Mouse (Mus musculus): ENCODE measurements around the gene Exoc3l4.

The Exoc3l4 gene

GRCm38 (mm10) chr12:111416921-111417779 is at the start of gene Exoc3l4:
Gene Exoc3l4, plus strand, starts transcription at chr12:111417017.
- POLR2A ChIA-PET = interaction anchor here (0.6 to 1.4 kb wide), 7 partner anchors 8 to 25 kb away, joined by 3 to 7 read pairs (median 4); partner anchors contain the start of genes Lbhd2 (in 1 of the 4) and Tnfaip2 (in 1 of the 4)
- CTCF ChIA-PET = interaction anchor here (0.6 to 4.1 kb wide), 16 partner anchors 8 to 455 kb away, joined by 3 to 26 read pairs (median 4); no protein-coding TSS in a partner anchor

DNA sequence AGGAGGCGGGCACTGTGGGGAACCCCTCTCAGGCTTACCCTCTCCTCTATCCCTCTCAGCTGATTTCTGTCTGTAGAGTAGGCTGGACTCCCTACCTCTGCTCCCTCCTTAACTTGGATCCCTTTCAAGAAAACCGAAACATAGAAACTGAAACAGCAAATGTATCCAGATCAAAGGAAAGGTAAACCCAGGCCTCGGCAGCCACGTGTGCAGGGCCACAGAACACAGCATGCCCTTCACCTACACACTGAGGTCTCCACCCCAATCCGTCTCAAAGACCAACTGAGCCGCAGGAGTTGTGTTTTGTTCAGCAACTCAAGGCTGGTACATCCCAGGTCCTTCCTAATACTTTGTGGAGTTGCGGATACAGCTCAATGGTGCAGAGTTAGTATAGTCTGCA is 49.8 kb upstream of the Exoc3l4 start:
- ChIA-PET CTCF (interaction anchor here in 2 of 4 experiments (0.8 to 1.3 kb wide), 5 partner anchors 15 to 138 kb away, joined by 3 to 6 read pairs (median 4); no protein-coding TSS in a partner anchor), POLR2A (interaction anchor here in 3 of 4 experiments (0.6 to 2.1 kb wide), 9 partner anchors 8 to 664 kb away, joined by 3 to 13 read pairs (median 4); partner anchors contain the start of genes Eif5 (in 1 of the 3) and Hsp90aa1 (in 1 of the 3))

- CTCF ChIA-PET = interaction anchor here (0.5 to 1.8 kb wide), 24 partner anchors 9 to 247 kb away, joined by 3 to 15 read pairs (median 4); no protein-coding TSS in a partner anchor
Measured at GRCm38 (mm10) chr12:111370249-111370648, 46.6 kb upstream of the Exoc3l4 start.

GRCm38 (mm10) chr12:111371905-111372304 is 44.9 kb upstream of the Exoc3l4 start:
- ChIA-PET POLR2A (interaction anchor here in 2 of 4 experiments (0.8 to 2.1 kb wide), 4 partner anchors 14 to 50 kb away, joined by 3 to 9 read pairs (median 4); no protein-coding TSS in a partner anchor), CTCF (no interaction called here)

More at GRCm38 (mm10) chr12:111370249-111370648, 46.6 kb upstream of the Exoc3l4 start:
- POLR2A ChIA-PET = interaction anchor here in 3 of 4 experiments (0.6 to 3.1 kb wide), 16 partner anchors 8 to 299 kb away, joined by 3 to 11 read pairs (median 4); partner anchors contain the start of genes Eif5 (in 1 of the 3) and Tnfaip2 (in 1 of the 3)

GRCm38 (mm10) chr12:111373411-111373810 is 43.4 kb upstream of the Exoc3l4 start:
- ChIA-PET POLR2A (interaction anchor here in 1 of 4 experiments (1.2 to 2.2 kb wide), 2 partner anchors 9 to 48 kb away, joined by 3 to 7 read pairs; no protein-coding TSS in a partner anchor), CTCF (interaction anchor here in 2 of 4 experiments (0.6 to 1.2 kb wide), 2 partner anchors 28 to 53 kb away, joined by 3 to 5 read pairs; no protein-coding TSS in a partner anchor)

- ChIA-PET POLR2A (interaction anchor here in 3 of 4 experiments (0.6 to 2.2 kb wide), 5 partner anchors 10 to 301 kb away, joined by 3 to 7 read pairs (median 5); no protein-coding TSS in a partner anchor), CTCF (interaction anchor here in 1 of 4 experiments (1.2 to 1.5 kb wide), 2 partner anchors 26 to 27 kb away, joined by 4 to 5 read pairs; no protein-coding TSS in a partner anchor)
Measured at GRCm38 (mm10) chr12:111374727-111375126, 42.1 kb upstream of the Exoc3l4 start.

DNA sequence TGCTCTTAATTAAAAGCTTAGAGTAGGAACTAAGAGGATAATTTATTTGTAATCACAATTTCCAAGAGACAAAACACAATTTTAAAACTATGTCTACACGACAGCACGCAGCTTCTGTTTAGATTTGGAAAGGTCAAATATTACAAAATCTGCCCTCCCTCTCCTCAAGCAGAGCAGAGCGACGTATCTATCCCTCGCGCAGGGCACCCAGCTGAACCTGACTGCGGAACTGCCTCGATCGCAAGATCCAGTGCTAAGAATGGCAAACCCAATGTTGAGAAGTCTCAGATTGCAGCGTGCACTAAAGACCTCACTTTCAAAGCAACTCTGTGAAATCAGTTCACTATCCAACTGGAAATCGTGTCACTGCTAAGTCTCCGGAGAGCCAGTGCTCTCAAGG is 41.3 kb upstream of the Exoc3l4 start:
- POLR2A ChIA-PET = interaction anchor here in 2 of 4 experiments (0.6 to 3.8 kb wide), 9 partner anchors 9 to 337 kb away, joined by 3 to 16 read pairs (median 5); no protein-coding TSS in a partner anchor

GRCm38 (mm10) chr12:111376053-111376452 is 40.8 kb upstream of the Exoc3l4 start:
- CTCF ChIA-PET = interaction anchor here in 2 of 4 experiments (1.0 to 1.5 kb wide), 3 partner anchors 25 to 104 kb away, joined by 3 to 4 read pairs (median 3); no protein-coding TSS in a partner anchor
- POLR2A ChIA-PET = interaction anchor here in 2 of 4 experiments (0.7 to 3.8 kb wide), 10 partner anchors 9 to 282 kb away, joined by 3 to 16 read pairs (median 4); partner anchors contain the start of gene Eif5 (in 1 of the 2)

More for the DNA sequence above, 41.3 kb upstream of the Exoc3l4 start:
- CTCF ChIA-PET = interaction anchor here in 3 of 4 experiments (0.6 to 1.5 kb wide), 4 partner anchors 26 to 316 kb away, joined by 3 to 4 read pairs (median 4); no protein-coding TSS in a partner anchor

DNA sequence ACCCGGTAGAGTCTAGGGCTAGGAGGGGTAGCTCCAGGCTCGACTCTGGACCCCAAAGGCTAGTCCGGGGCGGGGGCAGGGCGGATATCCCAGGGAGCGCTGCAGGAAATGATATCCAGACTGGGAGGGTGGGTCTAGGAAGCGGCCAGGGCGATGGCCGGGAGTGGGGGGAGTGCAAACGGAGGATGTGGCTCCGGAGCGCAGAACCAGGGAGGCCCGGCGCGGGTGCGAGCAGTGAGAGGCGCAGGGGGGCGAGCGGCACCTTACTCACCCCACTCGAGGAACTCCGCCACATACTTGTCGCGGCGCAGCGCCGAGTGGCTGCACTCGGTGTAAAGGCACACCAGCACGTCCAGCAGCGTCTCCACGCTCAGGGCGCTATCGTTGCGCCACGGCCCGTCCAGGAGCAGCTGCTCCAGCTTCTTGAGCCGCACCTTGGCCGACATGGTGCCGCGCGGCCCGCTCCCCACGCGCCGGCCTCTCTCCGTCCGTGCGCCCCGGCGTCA is 39.9 kb upstream of the Exoc3l4 start:
- ChIA-PET POLR2A (interaction anchor here in 2 of 4 experiments (0.5 to 3.8 kb wide), 9 partner anchors 8 to 299 kb away, joined by 3 to 16 read pairs (median 5); partner anchors contain the start of gene Eif5 (in 2 of the 2)), CTCF (no interaction called here)

GRCm38 (mm10) chr12:111377376-111377973 is 39.3 kb upstream of the Exoc3l4 start, which contains the start of gene Cdc42bpb:
Gene Cdc42bpb, minus strand, starts transcription at chr12:111377718.
- CTCF ChIA-PET = interaction anchor here in 2 of 4 experiments (1.0 to 2.1 kb wide), 4 partner anchors 24 to 48 kb away, joined by 3 to 7 read pairs (median 4); no protein-coding TSS in a partner anchor

DNA sequence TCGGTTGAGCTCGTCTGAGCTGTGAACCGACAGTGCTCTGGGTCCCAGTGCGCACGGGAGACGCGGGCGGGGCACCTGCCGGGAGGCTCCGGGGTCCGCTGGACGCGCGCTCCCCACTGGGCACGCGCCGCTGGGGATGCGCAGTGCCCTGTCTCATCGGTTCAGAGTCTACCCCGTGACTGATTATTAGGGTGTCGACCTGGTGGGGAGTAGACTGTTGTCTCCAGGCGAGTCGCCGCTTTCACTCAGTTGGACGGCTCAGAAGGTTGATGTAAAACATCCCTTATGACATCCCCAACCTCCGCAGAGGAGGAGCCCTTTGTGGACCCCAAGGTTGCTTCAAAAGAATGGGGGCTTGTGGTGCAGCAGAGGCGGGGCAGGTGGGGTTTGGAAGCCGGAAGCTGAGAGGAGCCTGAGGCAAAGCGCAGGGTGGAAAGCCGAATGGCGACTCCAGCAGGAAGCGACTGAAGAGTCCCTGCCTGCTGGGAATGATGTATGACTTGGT is 38.8 kb upstream of the Exoc3l4 start:
- CTCF ChIA-PET = interaction anchor here in 2 of 4 experiments (1.0 to 2.1 kb wide), 4 partner anchors 23 to 48 kb away, joined by 3 to 7 read pairs (median 4); no protein-coding TSS in a partner anchor
- POLR2A ChIA-PET = interaction anchor here in 3 of 4 experiments (0.6 to 3.8 kb wide), 19 partner anchors 8 to 383 kb away, joined by 3 to 16 read pairs (median 4); partner anchors contain the start of genes Eif5 (in 2 of the 3) and Lbhd2 (in 1 of the 3)

More at GRCm38 (mm10) chr12:111377376-111377973, 39.3 kb upstream of the Exoc3l4 start, which contains the start of gene Cdc42bpb:
- POLR2A ChIA-PET = interaction anchor here in 2 of 4 experiments (0.7 to 3.8 kb wide), 17 partner anchors 8 to 161 kb away, joined by 3 to 16 read pairs (median 4); partner anchors contain the start of genes Eif5 (in 2 of the 2) and Lbhd2 (in 1 of the 2)

- ChIA-PET POLR2A (interaction anchor here in 2 of 4 experiments (0.6 to 3.8 kb wide), 12 partner anchors 8 to 383 kb away, joined by 3 to 16 read pairs (median 4); partner anchors contain the start of genes Eif5 (in 2 of the 2) and Lbhd2 (in 1 of the 2)), CTCF (interaction anchor here in 2 of 4 experiments (1.0 to 2.1 kb wide), 5 partner anchors 8 to 47 kb away, joined by 3 to 7 read pairs (median 4); no protein-coding TSS in a partner anchor)
Measured at GRCm38 (mm10) chr12:111378812-111379211, 38.0 kb upstream of the Exoc3l4 start.

GRCm38 (mm10) chr12:111385883-111386641 is 30.8 kb upstream of the Exoc3l4 start:
- ChIA-PET POLR2A (interaction anchor here in 3 of 4 experiments (0.9 to 4.2 kb wide), 17 partner anchors 8 to 85 kb away, joined by 3 to 26 read pairs (median 5); partner anchors contain the start of genes Cdc42bpb (in 2 of the 3) and Lbhd2 (in 1 of the 3)), CTCF (interaction anchor here in 2 of 4 experiments (0.6 to 1.6 kb wide), 10 partner anchors 15 to 136 kb away, joined by 3 to 9 read pairs (median 4); no protein-coding TSS in a partner anchor)

- POLR2A ChIA-PET = interaction anchor here in 3 of 4 experiments (0.9 to 4.2 kb wide), 17 partner anchors 9 to 85 kb away, joined by 3 to 26 read pairs (median 5); partner anchors contain the start of genes Cdc42bpb (in 2 of the 3) and Lbhd2 (in 1 of the 3)
- CTCF ChIA-PET = interaction anchor here in 2 of 4 experiments (0.6 to 1.6 kb wide), 8 partner anchors 15 to 137 kb away, joined by 3 to 9 read pairs (median 3); no protein-coding TSS in a partner anchor
Measured at GRCm38 (mm10) chr12:111386642-111387120, 30.1 kb upstream of the Exoc3l4 start.

GRCm38 (mm10) chr12:111387146-111387545 is 29.7 kb upstream of the Exoc3l4 start:
- POLR2A ChIA-PET = interaction anchor here in 3 of 4 experiments (0.9 to 4.2 kb wide), 18 partner anchors 9 to 160 kb away, joined by 3 to 26 read pairs (median 4); partner anchors contain the start of genes Cdc42bpb (in 2 of the 3) and Lbhd2 (in 2 of the 3)
- CTCF ChIA-PET = interaction anchor here in 2 of 4 experiments (1.0 to 1.6 kb wide), 4 partner anchors 14 to 138 kb away, joined by 3 to 5 read pairs (median 3); no protein-coding TSS in a partner anchor

Measured in embryonic stem cell, embryonic (primary cell).